In the genomic region with DNA sequence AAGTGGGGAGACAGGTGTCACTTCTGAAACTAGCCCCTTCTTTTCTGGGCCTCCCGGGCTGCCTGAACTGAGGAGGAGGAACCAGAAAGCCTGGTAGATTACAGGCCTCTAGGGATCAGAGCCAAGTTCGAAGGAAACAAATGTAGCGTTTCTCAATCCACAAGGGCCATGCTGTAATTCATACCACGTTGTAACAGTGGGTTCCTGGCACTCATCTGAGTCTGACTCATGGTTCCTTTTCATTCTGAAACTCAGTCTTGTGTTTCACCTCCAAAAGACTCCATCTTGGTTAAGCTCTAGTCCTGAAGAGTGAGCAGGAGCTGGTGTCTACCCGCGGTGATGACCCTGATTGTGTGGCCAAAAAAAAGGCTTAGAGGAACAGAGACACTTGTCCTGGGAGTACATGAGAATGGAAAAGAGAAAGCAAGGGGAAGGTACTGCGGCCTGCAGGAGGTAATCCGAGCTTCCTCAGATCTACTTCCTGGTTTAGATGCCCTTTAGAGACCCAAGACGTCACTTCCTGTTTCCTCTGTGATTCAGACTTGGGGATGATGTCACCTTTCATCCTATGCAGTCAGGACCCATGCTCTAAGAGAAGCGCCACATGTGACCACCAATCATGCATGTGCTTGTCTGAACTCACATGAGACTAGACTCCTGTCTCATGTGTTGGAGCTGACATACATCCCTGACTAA, we compare ENCODE assay signal across 7 mouse cellular contexts. TPM values are rescaled to one million over a fixed set of nuclear protein-coding genes. Genes with fewer than 3 reads are reported as not detected.
DNase-seq lines count a peak whose midpoint lies in the region.

No protein-coding gene starts in this region.

- peak; percentile 64 for DNase-seq in thymus, postnatal 0 days (ENCODE audit: low spot score)
- DNase-seq in thymus, postnatal 25 days = no peak
- peak; percentile 17 for DNase-seq in adrenal gland, postnatal 25 days
- DNase-seq in lung, postnatal 10 days = peak; percentile 56
- no peak for DNase-seq in embryo, embryonic 10.5 days (ENCODE audit: low spot score)
- DNase-seq in thymus, adult 18-20 months = no peak
- DNase-seq in yolk sac, embryonic 10.5 days (ENCODE audit: low spot score) = no peak

RNA-seq across cellular contexts. Expression of a gene that starts 30.3 kb away (rescaled TPM):
- 70.7 and 77.5 TPM in 2 replicates for polyA plus RNA-seq in thymus, postnatal 0 days (2015; fragmentation: Nextera tagmentation; extraction: Ambion mirVana)
- total RNA-seq in adrenal gland, postnatal 25 days (2021) = 6.9 and 7.2 TPM in 2 replicates

Comparison
In these comparisons a context has a peak if more than half of its experiments do, and no peak if none do; other contexts are left out.
1. DNase-seq: peak in thymus, postnatal 0 days (single experiment), adrenal gland, postnatal 25 days (single experiment) and lung, postnatal 10 days (single experiment); none in thymus, postnatal 25 days (single experiment), embryo, embryonic 10.5 days (single experiment), thymus, adult 18-20 months (0 of 2) and yolk sac, embryonic 10.5 days (single experiment).